Mouse (Mus musculus) ES-E14 (cell line): Measurements from ENCODE around the gene Smim14. TPM values are rescaled to one million over a fixed set of nuclear protein-coding genes. Genes with fewer than 3 reads are reported as not detected.

Source experiments
- DNase-seq: peaks from one replicate; pipeline ENCODE4 v3.0.0-alpha.2; 2013; ENCODE audit warnings: low read depth, low spot score
- H3K27ac ChIP-seq: 2 replicates; pipeline ENCODE4 v1.5.1; 2012; ENCODE audit warnings: low read depth, mild to moderate bottlenecking, low read length, moderate library complexity, mixed read lengths; ENCODE audit not compliant: poor library complexity, insufficient read depth, severe bottlenecking
- H3K36me3 ChIP-seq: 2 replicates; pipeline ENCODE4 v1.6.1; 2012; ENCODE audit warnings: mild to moderate bottlenecking, low read length, moderate library complexity, mixed read lengths; ENCODE audit not compliant: control insufficient read depth, poor library complexity, insufficient read depth, severe bottlenecking
- H3K4me1 ChIP-seq, 2 experiments: fragments of 150-350 bp in 1 of 2; sonication (generic) in 1 of 2; 2 replicates each; pipeline ENCODE4 v1.6.1; 2012; ENCODE audit warnings: low read length in 2 of 2, mild to moderate bottlenecking in 1 of 2, mixed read lengths in 1 of 2; ENCODE audit not compliant: control insufficient read depth in 2 of 2, insufficient read depth in 2 of 2, poor library complexity in 1 of 2
- H3K4me3 ChIP-seq, 2 experiments: fragments of 150-350 bp in 1 of 2; sonication (generic) in 1 of 2; 2 replicates each; pipeline ENCODE4 v1.5.1; 2012; ENCODE audit warnings: low read length in 2 of 2, low read depth in 1 of 2, mild to moderate bottlenecking in 1 of 2, mixed read lengths in 1 of 2; ENCODE audit not compliant: insufficient read depth in 1 of 2, poor library complexity in 1 of 2, severe bottlenecking in 1 of 2
- H3K9ac ChIP-seq: 2 replicates; pipeline ENCODE4 v1.6.1; 2012; ENCODE audit warnings: low read depth, mild to moderate bottlenecking, low read length, mixed read lengths; ENCODE audit not compliant: poor library complexity, insufficient read depth, severe bottlenecking
- H3K9me3 ChIP-seq: fragments of 150-350 bp; sonication (generic); 2 replicates; pipeline ENCODE4 v1.6.1; 2012; ENCODE audit warnings: low read depth, mild to moderate bottlenecking, low read length; ENCODE audit not compliant: control insufficient read depth, insufficient read depth
- CHD2 ChIP-seq: IDR thresholded peaks from 2 replicates; pipeline ENCODE4 v1.6.1; 2014; ENCODE audit warnings: mild to moderate bottlenecking, low read depth, low read length, inconsistent platforms
- HCFC1 ChIP-seq: IDR thresholded peaks from 2 replicates; pipeline ENCODE4 v1.6.1; 2012; ENCODE audit warnings: low read length, inconsistent platforms, borderline replicate concordance; ENCODE audit not compliant: insufficient read depth
- MAFK ChIP-seq: IDR thresholded peaks from 2 replicates; pipeline ENCODE4 v1.6.1; 2014; ENCODE audit warnings: mild to moderate bottlenecking, low read depth, low read length, inconsistent platforms; ENCODE audit not compliant: insufficient read depth
- ZC3H11A ChIP-seq: IDR thresholded peaks from 2 replicates; pipeline ENCODE4 v1.6.1; 2012; ENCODE audit warnings: low read depth, mild to moderate bottlenecking, inconsistent platforms, low read length, borderline replicate concordance
- ZNF384 ChIP-seq: IDR thresholded peaks from 2 replicates; pipeline ENCODE4 v1.6.1; 2012; ENCODE audit warnings: low read depth, low read length, inconsistent platforms
- in situ Hi-C, 2 experiments: fragments of 600-800 bp; cut with MboI; formaldehyde crosslinking; loops; one replicate each; pipeline ENCODE4 v1.15.1; 2025; ENCODE audit warnings: low sequenced_read_pairs in 2 of 2, inconsistent platforms in 1 of 2; ENCODE audit not compliant: unreplicated experiment in 2 of 2
- total RNA-seq: library from RNA; depleted of rRNA; stranded (reverse); fragments of 300-350 nt; gene quantifications from 2 replicates; pipeline ENCODE4 v1.2.3, GENCODE M21; 2012

Gene Smim14
- total RNA-seq, 1 experiment: 23.5 TPM

GRCm38 (mm10) chr5:65448941-65449340 lies 88.0 kb downstream of the Smim14 start:
- in situ Hi-C loops: no loop called here
- no peaks in the 10 kb centered on the region; the same call in 1 of the 2 replicates for H3K36me3 ChIP-seq

GRCm38 (mm10) chr5:65447826-65448225 lies 89.2 kb downstream of the Smim14 start:
- H3K27ac ChIP-seq: no peak overlapping the region
- H3K4me1 ChIP-seq: no peaks in the 10 kb centered on the region
- no peak overlapping the region for H3K9ac ChIP-seq
- H3K9me3 ChIP-seq: no peaks in the 10 kb centered on the region
- no peak for DNase-seq
- no peaks in the 10 kb centered on the region; the same call in 1 of the 2 replicates for H3K36me3 ChIP-seq
- no peak for TF ChIP-seq ZC3H11A
- TF ChIP-seq MAFK: no peak
- TF ChIP-seq CHD2: no peak
- TF ChIP-seq HCFC1: no peak
- no peak for TF ChIP-seq ZNF384
- in situ Hi-C loops: no loop called here
- H3K4me3 ChIP-seq: no peak overlapping the region

More at GRCm38 (mm10) chr5:65448941-65449340, 88.0 kb downstream of the Smim14 start:
- no peak overlapping the region for H3K27ac ChIP-seq
- H3K4me3 ChIP-seq: no peak overlapping the region
- H3K4me1 ChIP-seq: no peaks in the 10 kb centered on the region
- no peak overlapping the region for H3K9ac ChIP-seq
- TF ChIP-seq MAFK (no peak), HCFC1 (no peak), ZC3H11A (no peak), ZNF384 (no peak), CHD2 (no peak)
- DNase-seq: no peak
- H3K9me3 ChIP-seq: no peaks in the 10 kb centered on the region

GRCm38 (mm10) chr5:65446756-65447155 lies 90.2 kb downstream of the Smim14 start:
- TF ChIP-seq MAFK (no peak), HCFC1 (no peak), ZC3H11A (no peak)
- in situ Hi-C loops: no loop called here

GRCm38 (mm10) chr5:65444981-65445380 lies 92.0 kb downstream of the Smim14 start:
- Histone ChIP-seq H3K9ac (no peak overlapping the region), H3K36me3 (no peaks in the 10 kb centered on the region), H3K4me1 (peaks cover 0 to 8% of the 10 kb centered on the region in 2 experiments; a peak in 2 of 4 replicates), H3K9me3 (no peaks in the 10 kb centered on the region), H3K4me3 (no peak overlapping the region), H3K27ac (no peak overlapping the region)
- no peak for DNase-seq
- TF ChIP-seq ZNF384 (no peak), CHD2 (no peak), ZC3H11A (no peak), HCFC1 (no peak), MAFK (no peak)
- in situ Hi-C loops: no loop called here

More at GRCm38 (mm10) chr5:65446756-65447155, 90.2 kb downstream of the Smim14 start:
- DNase-seq: no peak
- no peak overlapping the region for H3K4me3 ChIP-seq
- H3K9me3 ChIP-seq: no peaks in the 10 kb centered on the region
- 0 out of 4 replicates have a peak, but pooled peaks cover 0 to under 1% of the 10 kb centered on the region in 2 experiments for H3K4me1 ChIP-seq
- H3K9ac ChIP-seq: no peak overlapping the region
- no peaks in the 10 kb centered on the region; the same call in 1 of the 2 replicates for H3K36me3 ChIP-seq
- H3K27ac ChIP-seq: no peak overlapping the region

GRCm38 (mm10) chr5:65438041-65438440 lies 98.9 kb downstream of the Smim14 start:
- TF ChIP-seq MAFK (no peak), HCFC1 (no peak), ZNF384 (no peak), CHD2 (no peak), ZC3H11A (no peak)
- H3K9me3 ChIP-seq: no peaks in the 10 kb centered on the region
- no peak overlapping the region for H3K27ac ChIP-seq
- H3K4me1 ChIP-seq: peaks cover 0 to 10% of the 10 kb centered on the region in 2 experiments; a peak in 2 of 4 replicates
- DNase-seq: no peak
- H3K4me3 ChIP-seq: no peak overlapping the region
- no peak overlapping the region for H3K9ac ChIP-seq
- H3K36me3 ChIP-seq: no peaks in the 10 kb centered on the region
- in situ Hi-C loops: no loop called here
